Mouse (Mus musculus): ENCODE measurements around the gene Cebpg.

The Cebpg gene

GRCm38 (mm10) chr7:35025409-35026275 is 30.7 kb downstream of the Cebpg start:
- peak; percentile 70 to 90 for DNase-seq (ENCODE audit: low spot score in 2 of 2)

DNA sequence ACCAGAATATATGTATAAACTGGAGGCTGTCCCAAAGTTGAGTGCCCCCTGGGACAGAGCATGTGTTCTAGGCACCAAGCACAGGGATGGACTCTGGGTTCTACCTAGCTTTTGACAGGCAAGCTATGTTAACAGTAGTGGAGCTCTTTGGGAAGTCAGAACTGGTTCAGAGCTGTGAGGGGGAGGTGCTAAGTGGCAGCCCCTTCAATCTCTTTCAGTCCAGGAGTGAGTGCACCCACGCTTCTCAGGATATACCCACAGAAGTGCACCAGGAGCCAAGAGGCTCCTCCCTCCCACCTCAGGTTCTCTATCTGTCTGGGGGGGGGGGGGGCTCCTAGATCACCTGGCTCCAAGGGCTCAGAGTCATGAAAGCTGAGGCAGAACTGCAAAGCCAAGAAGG is 31.9 kb downstream of the Cebpg start:
- no peak for DNase-seq (ENCODE audit: low spot score in 2 of 2)

GRCm38 (mm10) chr7:35023251-35023650 is 33.1 kb downstream of the Cebpg start:
- DNase-seq (ENCODE audit: low spot score in 2 of 2), result no peak

GRCm38 (mm10) chr7:35021365-35021764 is 35.0 kb downstream of the Cebpg start:
- DNase-seq (ENCODE audit: low spot score in 2 of 2), result no peak

DNA sequence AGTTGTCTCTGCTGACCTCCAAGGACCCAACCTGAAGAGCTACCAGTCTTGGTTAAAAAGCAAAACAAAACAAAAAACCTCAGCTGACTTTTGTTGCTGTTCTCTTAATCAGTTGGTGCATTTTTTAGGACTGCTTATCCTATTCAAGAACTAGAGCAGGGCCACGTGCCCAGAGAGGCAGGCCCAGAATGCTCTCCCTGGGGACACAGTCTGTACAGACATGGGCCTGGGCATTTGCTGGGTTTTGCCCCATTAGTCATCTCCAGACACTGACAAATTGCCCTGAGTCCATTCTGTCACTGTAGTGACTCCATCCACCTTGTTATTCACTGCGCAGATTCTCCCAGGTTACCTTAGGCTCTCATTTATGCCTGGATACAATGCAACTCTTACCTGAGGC is 41.1 kb downstream of the Cebpg start:
- no peak for DNase-seq (ENCODE audit: low spot score in 2 of 2)

- DNase-seq (ENCODE audit: low spot score in 2 of 2), result no peak
Observed at GRCm38 (mm10) chr7:35013228-35013627, 43.1 kb downstream of the Cebpg start.

GRCm38 (mm10) chr7:35006661-35007060 is 49.7 kb downstream of the Cebpg start:
- DNase-seq (ENCODE audit: low spot score in 2 of 2), result no peak

- DNase-seq (ENCODE audit: low spot score in 2 of 2), result no peak
Observed at GRCm38 (mm10) chr7:35003171-35003737, 53.1 kb downstream of the Cebpg start.

GRCm38 (mm10) chr7:35000839-35001238 is 55.5 kb downstream of the Cebpg start:
- peak; percentile 56 to 84 for DNase-seq (ENCODE audit: low spot score in 2 of 2)
